Mouse (Mus musculus): ENCODE results near the gene Rhof.

GRCm38 (mm10) chr5:123128426-123129169 is 3.9 kb downstream of the Rhof start:
- TF ChIP-seq CHD2 (IDR thresholded peaks at IDR 0.05; ENCODE audit: low read depth, low read length) (no peak), ZNF384 (IDR thresholded peaks at IDR 0.05; ENCODE audit: low read depth, low read length) (no peak)
